Mouse (Mus musculus) ZHBTc4 (cell line): ENCODE measurements around the gene Nap1l5.
"Not testable (repeated sequence)": the region's sequence is repeated elsewhere in the genome, so short reads cannot be mapped to it uniquely, and the experiment has no call there.

Source experiments
- DNase-seq: peaks from one replicate; pipeline ENCODE4 v3.0.0-alpha.2; 2011; ENCODE audit warnings: low read depth, low spot score

Gene Nap1l5

GRCm38 (mm10) chr6:58907336-58907735 lies 460 bp upstream of the Nap1l5 start:
- DNase-seq = no peak

DNA sequence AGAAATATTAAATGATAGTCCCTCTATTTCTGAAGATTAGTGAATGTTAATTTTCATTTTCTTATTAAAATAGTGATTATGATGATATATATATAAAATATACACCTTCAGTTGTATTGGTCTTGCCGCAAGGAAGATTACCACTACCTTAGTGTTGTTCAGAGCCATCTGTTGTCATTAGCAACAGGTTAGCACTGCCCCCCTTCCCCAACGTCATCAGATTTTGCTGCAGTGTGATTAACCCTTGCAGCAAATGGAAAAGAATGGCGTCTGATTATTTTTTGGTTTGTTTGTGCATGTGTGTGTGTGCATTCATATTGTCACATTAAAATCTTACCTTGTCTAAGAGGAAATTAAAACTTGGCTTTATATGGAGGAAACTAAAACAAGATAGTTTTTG lies 2.3 kb downstream of the Nap1l5 start:
- no peak for DNase-seq

- no peak for DNase-seq
These were observed 3.7 kb downstream of the Nap1l5 start for GRCm38 (mm10) chr6:58903171-58903570.

GRCm38 (mm10) chr6:58900536-58900935 lies 6.3 kb downstream of the Nap1l5 start:
- DNase-seq = no peak

DNA sequence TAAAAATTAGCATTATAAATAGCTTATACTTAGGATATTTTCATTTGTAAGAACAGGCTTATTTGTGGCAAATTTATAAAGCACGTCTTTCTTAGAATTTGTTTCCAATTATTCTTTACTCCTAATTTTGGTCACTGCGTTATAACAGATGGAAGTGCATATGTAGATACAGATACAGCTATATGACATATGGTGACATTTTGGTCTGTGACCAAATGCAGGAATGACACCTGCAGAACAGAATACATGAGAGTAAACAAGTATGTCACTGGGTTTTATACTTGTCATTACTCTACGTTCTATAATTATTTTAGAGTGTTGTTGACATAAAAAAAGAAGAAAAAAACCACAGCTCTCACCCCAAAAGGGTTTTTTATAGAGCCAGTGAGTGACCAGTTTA lies 7.8 kb downstream of the Nap1l5 start:
- no peak for DNase-seq

GRCm38 (mm10) chr6:58896648-58897047 lies 10.2 kb downstream of the Nap1l5 start:
- no peak for DNase-seq

GRCm38 (mm10) chr6:58894994-58895393 lies 11.9 kb downstream of the Nap1l5 start:
- DNase-seq = no peak

DNA sequence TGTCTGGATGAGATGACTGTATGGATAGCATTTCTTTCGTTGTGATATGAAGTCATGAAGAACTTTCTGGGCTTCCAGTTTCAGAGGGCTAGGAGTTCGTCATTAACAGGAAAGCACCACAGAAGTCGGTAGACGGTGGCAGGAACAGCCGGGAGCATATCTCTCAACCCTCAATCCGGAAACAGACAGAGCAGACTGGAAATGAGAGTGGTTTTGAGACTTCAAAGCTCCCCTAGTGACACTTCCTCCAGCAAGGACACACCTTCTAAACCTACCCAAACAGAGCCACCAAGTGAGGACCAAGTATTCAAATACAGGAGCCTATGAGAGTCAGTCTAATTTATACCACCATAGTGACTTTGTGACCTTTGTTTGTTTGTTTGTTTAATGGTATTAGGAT lies 13.6 kb downstream of the Nap1l5 start:
- no peak for DNase-seq

GRCm38 (mm10) chr6:58889917-58890316 lies 17.0 kb downstream of the Nap1l5 start:
- no peak for DNase-seq

DNA sequence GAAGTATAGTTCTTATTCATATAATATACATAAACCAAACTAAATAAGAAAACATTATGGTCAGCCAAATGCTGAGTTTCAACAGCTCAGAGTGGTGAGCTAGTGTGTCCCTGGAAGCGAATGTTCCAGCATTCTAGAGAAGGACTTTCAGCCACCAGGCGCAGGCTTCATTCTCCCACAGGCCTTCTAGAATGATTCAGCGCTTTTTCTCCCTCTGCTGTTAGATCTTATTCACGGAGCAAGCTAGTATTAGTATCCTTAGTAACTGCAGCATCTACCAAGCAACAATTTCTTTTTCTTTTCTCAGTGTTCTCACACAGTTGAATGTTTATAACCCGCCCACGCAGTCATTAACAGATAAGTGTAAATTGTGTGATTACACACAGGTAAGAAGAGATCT lies 24.6 kb downstream of the Nap1l5 start:
- DNase-seq = no peak

DNA sequence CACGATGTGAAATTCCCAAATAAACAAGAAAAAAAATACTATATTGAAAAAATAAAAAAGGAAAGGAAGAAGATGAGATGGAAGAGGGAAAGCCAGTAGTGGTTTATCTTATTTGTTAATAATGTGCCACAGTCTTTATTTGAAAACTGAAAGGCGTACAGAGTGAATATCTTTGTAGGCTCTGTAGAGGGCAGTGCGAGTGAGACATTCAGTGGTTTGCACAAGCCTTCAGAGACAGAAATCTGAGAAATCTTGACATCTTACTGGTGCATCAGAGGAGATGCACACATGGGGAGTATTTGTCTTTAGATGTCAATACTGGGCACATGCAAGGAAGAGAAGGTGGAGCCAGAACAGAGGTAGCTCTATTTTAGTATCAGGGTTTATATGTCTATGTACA lies 25.5 kb downstream of the Nap1l5 start:
- DNase-seq = no peak

- DNase-seq = no peak
These were observed 26.0 kb downstream of the Nap1l5 start for GRCm38 (mm10) chr6:58880861-58881260.

GRCm38 (mm10) chr6:58879987-58880386 lies 26.9 kb downstream of the Nap1l5 start:
- DNase-seq = no peak

DNA sequence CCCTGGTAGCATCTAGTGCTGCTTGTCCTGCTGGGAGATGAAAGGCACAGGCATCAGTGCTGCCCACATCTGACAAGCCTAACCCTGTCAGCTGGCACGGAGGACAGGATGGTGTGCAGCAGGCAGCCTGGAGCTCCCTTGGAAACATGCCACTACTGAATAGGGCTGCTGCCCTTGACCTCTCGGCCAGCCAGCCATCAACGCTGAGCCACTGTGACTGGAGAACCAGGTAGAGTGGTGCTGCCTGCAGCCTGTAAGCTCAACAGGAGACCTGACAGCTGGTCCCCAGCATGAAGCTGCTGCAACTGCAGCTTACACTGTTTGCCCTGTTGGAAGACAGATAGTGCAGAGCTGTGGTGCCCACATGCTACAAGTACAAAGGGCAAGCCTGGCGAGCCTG lies 27.3 kb downstream of the Nap1l5 start:
- no peak for DNase-seq

DNA sequence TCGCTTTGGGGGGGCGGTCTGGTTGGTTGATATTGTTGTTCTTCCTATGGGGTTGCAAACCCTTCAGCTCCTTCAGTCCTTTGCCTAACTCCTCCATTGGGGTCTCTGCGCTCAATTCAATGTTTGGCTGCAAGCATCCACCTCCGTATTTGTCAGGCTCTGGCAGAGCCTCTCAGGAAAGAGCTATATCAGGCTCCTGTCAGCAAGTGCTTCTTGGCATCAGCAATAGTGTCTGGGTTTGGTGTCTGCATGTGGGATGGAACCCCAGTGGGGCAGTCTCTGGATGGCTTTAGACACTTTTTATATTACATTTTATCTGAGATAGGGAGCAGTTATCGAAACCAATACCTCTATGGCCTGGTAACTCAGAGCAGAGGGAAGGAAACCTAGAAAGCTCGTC lies 39.0 kb downstream of the Nap1l5 start:
- not testable (repeated sequence) for DNase-seq

DNA sequence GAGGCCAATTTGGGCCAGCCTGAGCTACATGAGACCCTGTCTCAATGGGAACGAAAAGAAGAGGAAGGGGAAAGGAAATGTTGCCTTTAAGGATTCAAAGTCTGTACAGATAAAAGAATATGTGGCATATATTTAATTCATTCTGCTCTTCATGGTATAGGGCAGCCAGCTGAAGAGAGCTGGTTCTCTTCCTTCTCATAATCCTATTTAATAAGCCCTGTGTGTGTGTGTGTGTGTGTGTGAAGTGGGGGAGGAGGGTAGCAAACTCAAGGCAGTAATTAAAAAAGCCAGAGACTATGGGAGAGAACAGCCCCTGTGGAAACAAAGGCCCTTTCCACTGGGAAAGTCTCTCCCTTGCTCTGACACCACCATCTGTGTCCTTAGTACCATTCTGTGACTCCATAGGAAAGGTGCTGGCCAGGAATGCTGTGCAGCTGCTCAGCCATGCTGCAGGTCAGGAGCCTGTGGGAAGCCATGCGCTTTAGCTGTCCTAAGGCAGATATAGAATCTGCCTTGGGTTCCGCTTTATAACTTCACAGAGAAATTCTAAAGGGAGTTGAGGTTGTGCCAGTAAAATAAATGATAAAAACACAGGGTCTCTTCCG lies 43.1 kb downstream of the Nap1l5 start:
- DNase-seq = no peak

- DNase-seq = no peak
These were observed 44.4 kb downstream of the Nap1l5 start for GRCm38 (mm10) chr6:58862446-58862993.

GRCm38 (mm10) chr6:58859517-58859916 lies 47.4 kb downstream of the Nap1l5 start:
- no peak for DNase-seq

DNA sequence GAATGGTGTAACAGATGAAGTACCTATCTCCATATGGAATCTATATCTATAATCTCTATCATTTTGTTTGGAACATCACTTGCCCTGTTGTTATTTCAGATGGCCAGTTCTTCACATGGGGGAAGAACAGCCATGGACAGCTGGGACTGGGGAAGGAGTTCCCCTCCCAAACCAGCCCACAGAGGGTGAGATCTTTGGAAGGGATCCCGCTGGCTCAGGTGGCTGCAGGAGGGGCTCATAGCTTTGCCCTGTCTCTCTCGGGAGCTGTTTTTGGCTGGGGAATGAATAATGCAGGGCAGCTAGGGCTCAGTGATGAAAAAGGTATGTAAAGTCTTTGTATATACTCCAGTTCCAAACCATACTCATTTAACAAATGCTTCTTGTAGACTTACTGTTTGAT lies 50.4 kb downstream of the Nap1l5 start:
- no peak for DNase-seq

GRCm38 (mm10) chr6:58855676-58856367 lies 51.1 kb downstream of the Nap1l5 start:
- no peak for DNase-seq
